Mouse (Mus musculus): ENCODE measurements around the gene Melk. TPM values are rescaled to one million over a fixed set of nuclear protein-coding genes. Genes with fewer than 3 reads are reported as not detected.
A peak's percentile ranks its signal among the peaks of the same experiment; 100 is the strongest.

Melk gene
- total RNA-seq (2021), result under 1 TPM; 0.29 to 0.30 TPM
- long read RNA-seq, experiment 1, partial matches to known transcripts, result 0 of 1 reads
- long read RNA-seq, experiment 1, other reads (novel, unspliced or antisense), result 0 of 1 reads
- long read RNA-seq, experiment 2, partial matches to known transcripts, result 0 of 1 reads
- long read RNA-seq, experiment 2, other reads (novel, unspliced or antisense), result 0 of 1 reads

GRCm38 (mm10) chr4:44300781-44301750 is at the start of gene Melk:
TSS of gene Melk (plus strand) at chr4:44300876.
- peak; percentile 62 to 74 for DNase-seq (ENCODE audit: low spot score in 2 of 2)

GRCm38 (mm10) chr4:44251521-44251920 is 49.2 kb upstream of the Melk start:
- no peak for DNase-seq (ENCODE audit: low spot score in 2 of 2)

- DNase-seq (ENCODE audit: low spot score in 2 of 2), result no peak
Observed at GRCm38 (mm10) chr4:44251966-44252916, 48.4 kb upstream of the Melk start.

GRCm38 (mm10) chr4:44253191-44253590 is 47.5 kb upstream of the Melk start:
- DNase-seq (ENCODE audit: low spot score in 2 of 2), result no peak

DNA sequence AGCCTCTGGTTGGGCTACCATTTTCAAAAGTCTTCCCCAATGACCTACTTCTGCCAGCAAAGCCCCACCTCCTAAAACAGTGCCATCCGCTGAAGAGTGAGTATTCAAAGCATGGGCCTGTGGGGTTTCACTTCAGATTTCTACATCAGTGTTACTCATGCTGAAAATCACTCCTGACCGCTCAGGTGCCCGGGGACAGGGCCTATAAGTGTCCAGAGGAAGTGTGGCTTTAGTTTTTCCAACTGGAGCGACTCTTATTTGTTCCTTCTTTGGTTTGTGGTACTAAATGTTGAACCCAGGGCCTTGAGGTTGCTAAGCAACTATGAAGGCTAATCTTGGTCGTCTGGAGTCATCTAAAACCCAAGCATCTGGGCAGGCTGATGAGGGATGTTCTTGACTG is 46.1 kb upstream of the Melk start:
- DNase-seq (ENCODE audit: low spot score in 2 of 2), result no peak

GRCm38 (mm10) chr4:44259126-44259525 is 41.5 kb upstream of the Melk start:
- DNase-seq (ENCODE audit: low spot score in 2 of 2), result no peak

DNA sequence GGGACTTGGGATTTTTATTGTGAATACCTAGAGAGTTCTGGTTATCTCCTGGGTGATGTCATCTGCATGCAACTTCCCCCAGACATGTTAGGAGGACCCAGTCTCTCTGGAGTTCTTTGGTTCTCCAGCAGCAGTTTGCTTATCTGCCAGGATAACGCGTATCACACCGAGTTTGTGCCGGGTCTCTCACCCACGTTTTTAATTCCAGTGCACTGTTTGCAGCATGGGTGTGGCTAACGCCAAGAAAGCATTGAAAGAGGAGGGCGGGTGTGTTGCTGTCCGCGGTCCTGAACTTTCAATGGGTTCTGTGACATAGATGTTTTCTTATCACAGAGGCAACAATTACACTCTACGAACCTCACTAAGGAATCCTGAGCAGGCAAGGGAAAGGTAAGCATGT is 40.4 kb upstream of the Melk start:
- DNase-seq (ENCODE audit: low spot score in 2 of 2), result peak; percentile 27 to 34

DNA sequence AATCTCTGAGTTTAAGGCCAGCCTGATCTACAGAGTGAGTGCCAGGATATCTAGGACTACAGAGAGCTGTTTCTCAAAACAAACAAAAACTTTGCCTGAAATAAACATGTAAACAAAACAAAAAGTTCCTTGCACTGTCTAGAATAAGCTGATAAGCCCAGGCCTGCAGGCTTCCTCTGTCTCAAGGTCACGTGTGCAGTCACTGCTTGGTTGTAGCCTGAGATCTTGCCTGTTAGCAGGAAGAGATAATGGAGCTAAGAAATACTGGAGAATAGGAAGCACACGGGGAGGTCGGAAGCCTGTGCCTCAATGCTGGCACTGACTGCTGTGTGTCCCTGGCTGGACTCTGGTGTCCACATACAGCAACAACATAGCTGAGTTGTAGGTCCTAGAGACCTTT is 35.2 kb upstream of the Melk start:
- DNase-seq (ENCODE audit: low spot score in 2 of 2), result no peak

DNA sequence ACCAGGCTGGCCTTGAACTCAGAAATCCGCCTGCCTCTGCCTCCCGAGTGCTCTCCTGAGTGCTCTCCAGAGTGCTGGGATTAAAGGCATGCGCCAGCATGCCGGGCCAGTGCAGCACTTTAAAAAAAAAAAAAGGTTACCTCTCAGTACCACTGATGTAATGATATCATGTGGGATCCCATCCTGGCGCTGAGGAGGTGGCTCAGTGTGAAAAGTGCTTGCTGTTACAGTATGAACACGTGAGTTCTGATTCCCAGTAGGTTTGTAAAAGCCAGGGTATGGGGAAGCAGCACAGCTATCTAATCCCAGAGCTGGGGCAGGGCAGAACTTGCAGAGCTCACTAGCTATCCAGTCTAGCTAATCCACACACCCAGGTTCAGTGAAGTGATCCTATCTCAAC is 33.2 kb upstream of the Melk start:
- no peak for DNase-seq (ENCODE audit: low spot score in 2 of 2)

- no peak for DNase-seq (ENCODE audit: low spot score in 2 of 2)
Observed at GRCm38 (mm10) chr4:44269376-44269817, 31.3 kb upstream of the Melk start.

- no peak for DNase-seq (ENCODE audit: low spot score in 2 of 2)
Observed at GRCm38 (mm10) chr4:44271134-44271533, 29.5 kb upstream of the Melk start.

DNA sequence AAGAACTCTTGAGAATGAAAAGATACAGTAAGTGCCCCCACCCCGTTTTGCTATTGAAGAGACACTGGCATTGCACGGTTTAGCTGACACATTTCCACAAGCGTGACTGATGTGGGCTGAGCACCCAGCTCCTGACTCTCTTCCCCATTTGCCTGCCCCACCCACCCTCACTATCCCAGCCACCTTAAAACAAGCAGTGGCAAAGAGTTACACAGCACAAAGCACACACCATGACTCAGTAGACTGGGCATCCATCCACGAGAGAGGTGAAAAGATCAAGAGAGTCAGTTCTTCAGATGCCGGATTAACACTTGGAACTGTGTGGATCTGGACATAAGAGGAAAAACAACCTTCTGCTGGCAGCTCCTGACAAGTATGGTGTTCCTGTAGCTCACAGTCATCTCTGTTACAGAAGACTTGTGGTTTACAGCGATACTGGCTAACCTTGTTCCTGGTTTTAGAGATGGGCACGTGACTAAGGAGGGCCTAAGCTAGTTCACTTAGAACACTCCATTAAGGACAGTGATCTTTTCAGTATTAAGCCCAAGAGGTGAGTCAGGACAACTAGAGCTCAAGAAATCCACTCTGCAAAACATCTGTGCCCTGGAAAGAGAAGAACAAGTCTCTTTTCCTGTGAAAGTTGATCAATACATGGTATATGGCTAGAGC is 18.9 kb upstream of the Melk start:
- DNase-seq (ENCODE audit: low spot score in 2 of 2), result no peak

GRCm38 (mm10) chr4:44292534-44292933 is 8.1 kb upstream of the Melk start:
- DNase-seq (ENCODE audit: low spot score in 2 of 2), result peak; percentile 41 to 48

- DNase-seq (ENCODE audit: low spot score in 2 of 2), result no peak
Observed at GRCm38 (mm10) chr4:44295837-44296236, 4.8 kb upstream of the Melk start.

DNA sequence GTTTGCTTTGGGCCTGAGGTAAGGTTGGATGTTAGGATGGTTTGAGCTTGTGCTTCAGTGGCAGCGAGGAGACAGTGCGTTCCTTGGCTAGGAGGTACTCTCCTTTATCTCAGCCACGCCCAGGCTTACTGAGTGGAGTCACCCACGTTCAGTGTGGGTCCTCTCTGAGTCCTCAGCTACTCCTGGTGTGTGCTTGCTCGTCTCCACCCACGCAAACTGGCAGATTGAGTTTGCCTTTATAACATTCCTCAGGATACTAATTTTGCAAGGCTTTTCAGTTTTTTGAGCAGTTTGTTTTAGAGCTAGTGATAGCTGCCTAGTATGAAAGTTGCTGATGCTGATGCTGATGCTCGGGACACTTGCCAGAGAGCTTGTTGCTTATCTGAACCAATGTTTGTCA is 5.9 kb downstream of the Melk start:
- no peak for DNase-seq (ENCODE audit: low spot score in 2 of 2)

DNA sequence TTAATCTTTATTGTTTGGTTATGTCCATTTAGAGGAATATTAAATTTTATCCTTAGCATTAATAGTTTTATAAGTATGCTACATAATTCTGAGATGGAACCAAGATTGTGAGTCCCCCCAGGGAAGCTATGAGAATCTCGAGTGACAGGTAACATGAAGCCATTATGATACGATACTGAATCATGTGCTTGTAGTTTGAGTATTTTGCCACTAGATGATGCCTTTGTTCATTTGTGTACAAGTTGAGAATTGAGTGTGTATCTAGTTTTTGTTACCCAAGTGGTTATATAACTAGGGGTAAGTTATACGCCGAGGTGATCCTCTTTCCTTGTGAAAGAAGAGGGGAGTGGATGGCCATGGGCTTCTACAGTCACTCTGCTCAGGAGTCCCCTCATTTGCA is 9.8 kb downstream of the Melk start:
- no peak for DNase-seq (ENCODE audit: low spot score in 2 of 2)

- DNase-seq (ENCODE audit: low spot score in 2 of 2), result no peak
Observed at GRCm38 (mm10) chr4:44310911-44311310, 10.2 kb downstream of the Melk start.

GRCm38 (mm10) chr4:44316270-44316809 is 15.7 kb downstream of the Melk start:
- DNase-seq (ENCODE audit: low spot score in 2 of 2), result no peak

DNA sequence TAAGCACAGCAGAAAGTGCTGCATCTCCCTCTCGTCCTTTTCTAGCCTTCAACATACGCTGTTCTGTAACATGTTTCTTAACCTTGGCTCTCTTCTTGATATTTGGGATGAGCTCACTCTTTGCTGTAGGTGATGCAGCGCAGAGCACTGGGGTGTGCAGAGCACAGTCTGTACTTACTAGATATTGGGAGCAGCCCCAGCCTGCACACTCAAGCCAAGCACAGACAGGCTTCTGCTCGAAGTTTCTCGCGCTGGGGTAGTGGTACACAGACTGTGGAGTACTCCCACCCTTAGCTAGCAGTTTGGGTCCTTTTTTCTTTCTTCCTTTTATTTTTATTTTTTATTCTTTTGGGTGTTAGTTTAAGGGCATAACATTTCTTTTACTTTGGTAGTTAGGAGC is 19.8 kb downstream of the Melk start:
- no peak for DNase-seq (ENCODE audit: low spot score in 2 of 2)

GRCm38 (mm10) chr4:44322124-44322523 is 21.4 kb downstream of the Melk start:
- no peak for DNase-seq (ENCODE audit: low spot score in 2 of 2)

All from adrenal gland, adult 18-20 months (tissue).